Mouse (Mus musculus) embryonic facial prominence, embryonic 13.5 days (tissue): ENCODE results near the gene Ypel2. TPM values are rescaled to one million over a fixed set of nuclear protein-coding genes. Genes with fewer than 3 reads are reported as not detected.
"Not testable (repeated sequence)": the region's sequence is repeated elsewhere in the genome, so short reads cannot be mapped to it uniquely, and the experiment has no call there.

Experiments used
- ATAC-seq: fragments of 200-750 bp; cut with Nextera tagmentation; 2 replicates; pipeline ENCODE4 v1.8.0; 2017; ENCODE audit warnings: low read depth; ENCODE audit not compliant: insufficient number of reproducible peaks, insufficient read depth, low FRiP score, low TSS enrichment
- H3K27ac ChIP-seq: fragments of 300-500 bp; sonication (generic); 2 replicates; pipeline ENCODE4 v1.5.1; 2015; ENCODE audit warnings: moderate library complexity, mild to moderate bottlenecking, inconsistent platforms
- H3K27me3 ChIP-seq: fragments of 300-500 bp; sonication (generic); 2 replicates; pipeline ENCODE4 v1.6.1; 2015; ENCODE audit warnings: mild to moderate bottlenecking, inconsistent platforms
- H3K36me3 ChIP-seq: fragments of 300-500 bp; sonication (generic); 2 replicates; pipeline ENCODE4 v1.6.1; 2015; ENCODE audit warnings: mild to moderate bottlenecking, inconsistent platforms
- H3K4me1 ChIP-seq: fragments of 300-500 bp; sonication (generic); 2 replicates; pipeline ENCODE4 v1.6.1; 2015; ENCODE audit warnings: inconsistent platforms
- H3K4me2 ChIP-seq: fragments of 300-500 bp; sonication (generic); 2 replicates; pipeline ENCODE4 v1.6.1; 2015; ENCODE audit warnings: moderate library complexity, mild to moderate bottlenecking, inconsistent platforms
- H3K4me3 ChIP-seq: fragments of 300-500 bp; sonication (generic); 2 replicates; pipeline ENCODE4 v1.5.1; 2015; ENCODE audit warnings: mild to moderate bottlenecking, inconsistent platforms
- H3K9ac ChIP-seq: fragments of 300-500 bp; sonication (generic); 2 replicates; pipeline ENCODE4 v1.6.1; 2015; ENCODE audit warnings: mild to moderate bottlenecking, inconsistent platforms
- H3K9me3 ChIP-seq: fragments of 300-500 bp; sonication (generic); 2 replicates; pipeline ENCODE4 v1.6.1; 2016; ENCODE audit warnings: inconsistent platforms
- WGBS: fragments of 180-500 bp; shearing (Covaris S2); methylation state at CpG from one replicate; pipeline ENCODE4 v1.1.7; 2015; ENCODE audit warnings: mixed read lengths; 5-methylcytosine and 5-hydroxymethylcytosine counted together
- polyA plus RNA-seq: library from polyadenylated mRNA; unstranded; fragments of >200 nt; fragmentation: Nextera tagmentation; extraction: Ambion mirVana; gene quantifications from 2 replicates; pipeline ENCODE4 v1.2.1, GENCODE M21; 2015

The Ypel2 gene
- polyA plus RNA-seq: 12.2 and 14.6 TPM in 2 replicates

GRCm38 (mm10) chr11:86993041-86994037, at the start of gene Ypel2:
Gene Ypel2 (minus strand): TSS chr11:86993707.
- Histone ChIP-seq H3K9ac (peak within 1 kb of the TSS; percentile 88), H3K4me1 (peaks cover 48% of the 10 kb centered on the region), H3K4me2 (peak within 1 kb of the TSS; percentile 85), H3K27me3 (no peaks in the 10 kb centered on the region), H3K27ac (peak within 1 kb of the TSS; percentile 94), H3K36me3 (no peaks in the 10 kb centered on the region), H3K9me3 (no peaks in the 10 kb centered on the region), H3K4me3 (peak within 1 kb of the TSS; percentile 95)
- under 1% methylated on average over 93 of the region's 96 CpGs for WGBS
- ATAC-seq: peak; percentile 99

- Histone ChIP-seq H3K9ac (no peak overlapping the region), H3K9me3 (no peaks in the 10 kb centered on the region), H3K27me3 (no peaks in the 10 kb centered on the region), H3K4me1 (no peaks in the 10 kb centered on the region), H3K4me3 (no peak overlapping the region), H3K4me2 (no peak overlapping the region), H3K27ac (no peak overlapping the region), H3K36me3 (peaks cover 31% of the 10 kb centered on the region)
- WGBS: 85% methylated on average over 3 of the region's 3 CpGs
- ATAC-seq: no peak
Observed at GRCm38 (mm10) chr11:87043052-87043451, 49.5 kb upstream of the Ypel2 start.

GRCm38 (mm10) chr11:87039307-87039963, 45.9 kb upstream of the Ypel2 start:
- peaks cover 26% of the 10 kb centered on the region for H3K36me3 ChIP-seq
- 92% methylated on average over 9 of the region's 9 CpGs for WGBS
- H3K27me3 ChIP-seq: no peaks in the 10 kb centered on the region
- H3K9ac ChIP-seq: no peak overlapping the region
- ATAC-seq: no peak
- no peaks in the 10 kb centered on the region for H3K4me1 ChIP-seq
- no peak overlapping the region for H3K4me3 ChIP-seq
- H3K27ac ChIP-seq: no peak overlapping the region
- H3K9me3 ChIP-seq: no peaks in the 10 kb centered on the region
- H3K4me2 ChIP-seq: no peak overlapping the region

- H3K9ac ChIP-seq: no peak overlapping the region
- 62% methylated on average over 4 of the region's 4 CpGs for WGBS
- no peak for ATAC-seq
- H3K4me2 ChIP-seq: no peak overlapping the region
- H3K4me3 ChIP-seq: no peak overlapping the region
- H3K9me3 ChIP-seq: no peaks in the 10 kb centered on the region
- no peak overlapping the region for H3K27ac ChIP-seq
- H3K4me1 ChIP-seq: no peaks in the 10 kb centered on the region
- no peaks in the 10 kb centered on the region for H3K27me3 ChIP-seq
- H3K36me3 ChIP-seq: peaks cover 15% of the 10 kb centered on the region
Observed at GRCm38 (mm10) chr11:87036180-87036579, 42.7 kb upstream of the Ypel2 start.

- no peak overlapping the region for H3K9ac ChIP-seq
- no peak overlapping the region for H3K4me2 ChIP-seq
- 92% methylated on average over 3 of the region's 3 CpGs for WGBS
- no peaks in the 10 kb centered on the region for H3K4me1 ChIP-seq
- H3K4me3 ChIP-seq: no peak overlapping the region
- H3K27ac ChIP-seq: no peak overlapping the region
- no peaks in the 10 kb centered on the region for H3K27me3 ChIP-seq
- H3K9me3 ChIP-seq: no peaks in the 10 kb centered on the region
- no peak for ATAC-seq
- H3K36me3 ChIP-seq: 0 out of 2 replicates have a peak, but pooled peaks cover 2% of the 10 kb centered on the region
Observed at GRCm38 (mm10) chr11:87028212-87028611, 34.7 kb upstream of the Ypel2 start.

GRCm38 (mm10) chr11:87026096-87026875, 32.8 kb upstream of the Ypel2 start:
- no peak overlapping the region for H3K9ac ChIP-seq
- H3K27ac ChIP-seq: no peak overlapping the region
- no peak for ATAC-seq
- H3K9me3 ChIP-seq: no peaks in the 10 kb centered on the region
- H3K4me1 ChIP-seq: no peaks in the 10 kb centered on the region
- no peaks in the 10 kb centered on the region for H3K36me3 ChIP-seq
- H3K4me3 ChIP-seq: no peak overlapping the region
- no peak overlapping the region for H3K4me2 ChIP-seq
- WGBS: 81% methylated on average over 9 of the region's 9 CpGs
- H3K27me3 ChIP-seq: no peaks in the 10 kb centered on the region

- 0 out of 2 replicates have a peak overlapping the region, but pooled peaks have one; percentile 11 for H3K27ac ChIP-seq
- ATAC-seq: no peak
- H3K4me1 ChIP-seq: no peaks in the 10 kb centered on the region
- H3K9me3 ChIP-seq: no peaks in the 10 kb centered on the region
- no peaks in the 10 kb centered on the region for H3K27me3 ChIP-seq
- no peaks in the 10 kb centered on the region for H3K36me3 ChIP-seq
- H3K4me3 ChIP-seq: no peak overlapping the region
- no peak overlapping the region for H3K4me2 ChIP-seq
- WGBS: 66% methylated on average over 3 of the region's 3 CpGs
- H3K9ac ChIP-seq: no peak overlapping the region
Observed at GRCm38 (mm10) chr11:87025351-87025750, 31.8 kb upstream of the Ypel2 start.

GRCm38 (mm10) chr11:87023240-87023639, 29.7 kb upstream of the Ypel2 start:
- not testable (repeated sequence) for H3K4me3 ChIP-seq, ATAC-seq, H3K36me3 ChIP-seq, H3K9me3 ChIP-seq, H3K4me1 ChIP-seq, H3K4me2 ChIP-seq, H3K27me3 ChIP-seq, H3K9ac ChIP-seq, H3K27ac ChIP-seq
- 63% methylated on average over 8 of the region's 8 CpGs for WGBS

GRCm38 (mm10) chr11:87022765-87023164, 29.3 kb upstream of the Ypel2 start:
- H3K27ac ChIP-seq: no peak overlapping the region
- no peaks in the 10 kb centered on the region for H3K9me3 ChIP-seq
- no peak overlapping the region for H3K9ac ChIP-seq
- 70% methylated on average over 4 of the region's 4 CpGs for WGBS
- no peak for ATAC-seq
- no peaks in the 10 kb centered on the region for H3K36me3 ChIP-seq
- no peak overlapping the region for H3K4me2 ChIP-seq
- H3K4me1 ChIP-seq: no peaks in the 10 kb centered on the region
- H3K27me3 ChIP-seq: no peaks in the 10 kb centered on the region
- H3K4me3 ChIP-seq: no peak overlapping the region

GRCm38 (mm10) chr11:87021551-87021950, 28.0 kb upstream of the Ypel2 start:
- no peak for ATAC-seq
- Histone ChIP-seq H3K4me3 (no peak overlapping the region), H3K27me3 (no peaks in the 10 kb centered on the region), H3K27ac (no peak overlapping the region), H3K4me2 (no peak overlapping the region), H3K9me3 (no peaks in the 10 kb centered on the region), H3K4me1 (no peaks in the 10 kb centered on the region), H3K36me3 (no peaks in the 10 kb centered on the region), H3K9ac (no peak overlapping the region)

GRCm38 (mm10) chr11:87020449-87020848, 26.9 kb upstream of the Ypel2 start:
- Histone ChIP-seq H3K4me3 (no peak overlapping the region), H3K9me3 (no peaks in the 10 kb centered on the region), H3K9ac (no peak overlapping the region), H3K27ac (no peak overlapping the region), H3K4me1 (no peaks in the 10 kb centered on the region), H3K27me3 (no peaks in the 10 kb centered on the region), H3K36me3 (no peaks in the 10 kb centered on the region), H3K4me2 (no peak overlapping the region)
- WGBS: 79% methylated on average over 5 of the region's 5 CpGs
- ATAC-seq: no peak
